Mouse (Mus musculus) kidney, postnatal 0 days (tissue): ENCODE data around the gene Opn1sw. TPM values are rescaled to one million over a fixed set of nuclear protein-coding genes. Genes with fewer than 3 reads are reported as not detected.
"Not testable (repeated sequence)": the region's sequence is repeated elsewhere in the genome, so short reads cannot be mapped to it uniquely, and the experiment has no call there.

Experiments
- ATAC-seq: fragments of 200-750 bp; cut with Nextera tagmentation; replicated peaks from 2 replicates; pipeline ENCODE4 v1.8.0; 2017; ENCODE audit warnings: low read depth, moderate number of reproducible peaks, moderate TSS enrichment, moderate library complexity; ENCODE audit not compliant: low FRiP score
- DNase-seq: peaks from one replicate; pipeline ENCODE4 v3.0.0-alpha.2; 2016; ENCODE audit warnings: low spot score
- H3K27ac ChIP-seq: fragments of 300-500 bp; sonication (generic); 2 replicates; pipeline ENCODE4 v1.5.1; 2014; ENCODE audit warnings: mild to moderate bottlenecking
- H3K27me3 ChIP-seq: fragments of 300-500 bp; sonication (generic); 2 replicates; pipeline ENCODE4 v1.6.1; 2014; ENCODE audit warnings: low read length, mixed read lengths; ENCODE audit not compliant: insufficient read depth
- H3K36me3 ChIP-seq: fragments of 300-500 bp; sonication (generic); 2 replicates; pipeline ENCODE4 v1.6.1; 2014; ENCODE audit warnings: low read length, mixed read lengths; ENCODE audit not compliant: insufficient read depth
- H3K4me1 ChIP-seq: fragments of 300-500 bp; sonication (generic); replicated peaks from 2 replicates; pipeline ENCODE4 v1.6.1; 2014; ENCODE audit warnings: antibody characterized with exemption, low read length, mixed read lengths; ENCODE audit not compliant: insufficient read depth
- H3K4me2 ChIP-seq: fragments of 300-500 bp; sonication (generic); 2 replicates; pipeline ENCODE4 v1.6.1; 2014; ENCODE audit warnings: mild to moderate bottlenecking, low read length, moderate library complexity, mixed read lengths
- H3K4me3 ChIP-seq: fragments of 300-500 bp; sonication (generic); replicated peaks from 2 replicates; pipeline ENCODE4 v1.5.1; 2014; ENCODE audit warnings: low read depth, low read length
- H3K9ac ChIP-seq: fragments of 300-500 bp; sonication (generic); 2 replicates; pipeline ENCODE4 v1.6.1; 2014; ENCODE audit warnings: low read depth, low read length
- H3K9me3 ChIP-seq: fragments of 300-500 bp; sonication (generic); replicated peaks from 2 replicates; pipeline ENCODE4 v1.6.1; 2016; ENCODE audit warnings: low read length, inconsistent platforms, mixed read lengths
- CTCF ChIP-seq: IDR thresholded peaks from 2 replicates; pipeline ENCODE4 v1.5.1; 2016; ENCODE audit warnings: antibody characterized with exemption, low read depth, mild to moderate bottlenecking, moderate library complexity
- WGBS: fragments of 180-500 bp; shearing (Covaris S2); extraction: QIAGEN DNeasy Blood & Tissue Kit; methylation state at CpG from one replicate; pipeline ENCODE4 v1.1.7; 2014; 5-methylcytosine and 5-hydroxymethylcytosine counted together
- polyA plus RNA-seq: library from polyadenylated mRNA; unstranded; fragments of >200 nt; fragmentation: Nextera tagmentation; extraction: Ambion mirVana; gene quantifications from 2 replicates; pipeline ENCODE4 v1.2.1, GENCODE M21; 2015

Opn1sw gene
- polyA plus RNA-seq, 1 experiment from 2014 or later, result 0.47 TPM

GRCm38 (mm10) chr6:29397575-29397974 is 9.3 kb upstream of the Opn1sw start:
- DNase-seq, result peak; percentile 24
- ATAC-seq, result no peak
- H3K9ac ChIP-seq, result 0 out of 2 replicates have a peak overlapping the region, but pooled peaks have one; percentile 56

GRCm38 (mm10) chr6:29396714-29397540 is 8.7 kb upstream of the Opn1sw start:
- ATAC-seq (peak; percentile 71), DNase-seq (peak; percentile 62)
- Histone ChIP-seq H3K36me3 (no peaks in the 10 kb centered on the region), H3K27ac (no peak overlapping the region), H3K4me2 (peak overlapping the region; percentile 92), H3K9ac (peak overlapping the region; percentile 56), H3K9me3 (no peaks in the 10 kb centered on the region), H3K4me3 (peak overlapping the region; percentile 69), H3K4me1 (no peaks in the 10 kb centered on the region), H3K27me3 (no peaks in the 10 kb centered on the region)
- 5% methylated on average over 21 of the region's 24 CpGs for WGBS
- TF ChIP-seq CTCF, result no peak

More at GRCm38 (mm10) chr6:29397575-29397974, 9.3 kb upstream of the Opn1sw start:
- no peaks in the 10 kb centered on the region for H3K36me3 ChIP-seq
- peak overlapping the region; percentile 69; the same call in 1 of the 2 replicates for H3K4me3 ChIP-seq
- no peak for TF ChIP-seq CTCF
- H3K9me3 ChIP-seq, result no peaks in the 10 kb centered on the region
- H3K27me3 ChIP-seq, result no peaks in the 10 kb centered on the region
- WGBS, result 14% methylated on average over 6 of the region's 6 CpGs
- no peak overlapping the region for H3K27ac ChIP-seq
- no peaks in the 10 kb centered on the region for H3K4me1 ChIP-seq
- peak overlapping the region; percentile 92 for H3K4me2 ChIP-seq

GRCm38 (mm10) chr6:29395910-29396713 is 7.8 kb upstream of the Opn1sw start, which contains the start of gene Ccdc136:
Gene Ccdc136, plus strand, starts transcription at chr6:29396309.
- no peaks in the 10 kb centered on the region for H3K4me1 ChIP-seq
- peak within 1 kb of the TSS; percentile 69 for H3K4me3 ChIP-seq
- WGBS, result under 1% methylated on average over 29 of the region's 49 CpGs
- peak; percentile 73 for DNase-seq
- no peaks in the 10 kb centered on the region for H3K9me3 ChIP-seq
- peak; percentile 89 for ATAC-seq
- no peak within 1 kb of the TSS for H3K27ac ChIP-seq
- H3K27me3 ChIP-seq, result no peaks in the 10 kb centered on the region
- no peak for TF ChIP-seq CTCF
- peak within 1 kb of the TSS; percentile 92 for H3K4me2 ChIP-seq
- H3K36me3 ChIP-seq, result no peaks in the 10 kb centered on the region
- H3K9ac ChIP-seq, result peak within 1 kb of the TSS; percentile 56

GRCm38 (mm10) chr6:29394286-29394685 is 6.0 kb upstream of the Opn1sw start:
- H3K27ac ChIP-seq, result no peak overlapping the region
- H3K9me3 ChIP-seq, result no peaks in the 10 kb centered on the region
- no peaks in the 10 kb centered on the region for H3K36me3 ChIP-seq
- DNase-seq, result no peak
- no peaks in the 10 kb centered on the region for H3K27me3 ChIP-seq
- no peak overlapping the region for H3K4me2 ChIP-seq
- no peak for TF ChIP-seq CTCF
- H3K4me3 ChIP-seq, result no peak overlapping the region
- no peaks in the 10 kb centered on the region for H3K4me1 ChIP-seq
- no peak overlapping the region for H3K9ac ChIP-seq
- 81% methylated on average over 1 of the region's 1 CpGs for WGBS
- ATAC-seq, result no peak

- DNase-seq, result peak; percentile 33
- Histone ChIP-seq H3K9ac (no peak overlapping the region), H3K4me1 (0 out of 2 replicates have a peak, but pooled peaks cover 5% of the 10 kb centered on the region), H3K27me3 (no peaks in the 10 kb centered on the region), H3K4me2 (no peak overlapping the region), H3K36me3 (no peaks in the 10 kb centered on the region), H3K4me3 (no peak overlapping the region), H3K27ac (no peak overlapping the region), H3K9me3 (no peaks in the 10 kb centered on the region)
- no peak for ATAC-seq
- 70% methylated on average over 4 of the region's 4 CpGs for WGBS
- peak; percentile 42; the same call in 1 of the 2 replicates for TF ChIP-seq CTCF
Measured at GRCm38 (mm10) chr6:29391802-29392201, 3.5 kb upstream of the Opn1sw start.

GRCm38 (mm10) chr6:29391241-29391640 is 3.0 kb upstream of the Opn1sw start:
- H3K9ac ChIP-seq, H3K4me1 ChIP-seq, H3K9me3 ChIP-seq, H3K4me3 ChIP-seq, ATAC-seq, H3K36me3 ChIP-seq, H3K27me3 ChIP-seq, H3K27ac ChIP-seq, H3K4me2 ChIP-seq, DNase-seq: not testable (repeated sequence)
- 75% methylated on average over 8 of the region's 8 CpGs for WGBS

- H3K4me2 ChIP-seq, H3K9ac ChIP-seq, ATAC-seq, DNase-seq, H3K27me3 ChIP-seq, H3K27ac ChIP-seq, H3K4me3 ChIP-seq, H3K9me3 ChIP-seq, H3K36me3 ChIP-seq, H3K4me1 ChIP-seq: not testable (repeated sequence)
- 76% methylated on average over 1 of the region's 1 CpGs for WGBS
Measured at GRCm38 (mm10) chr6:29390500-29390899, 2.2 kb upstream of the Opn1sw start.
